Mouse (Mus musculus): ENCODE results near the gene Srpk3.
"Not testable (repeated sequence)": the region's sequence is repeated elsewhere in the genome, so short reads cannot be mapped to it uniquely, and the experiment has no call there.

The Srpk3 gene

DNA sequence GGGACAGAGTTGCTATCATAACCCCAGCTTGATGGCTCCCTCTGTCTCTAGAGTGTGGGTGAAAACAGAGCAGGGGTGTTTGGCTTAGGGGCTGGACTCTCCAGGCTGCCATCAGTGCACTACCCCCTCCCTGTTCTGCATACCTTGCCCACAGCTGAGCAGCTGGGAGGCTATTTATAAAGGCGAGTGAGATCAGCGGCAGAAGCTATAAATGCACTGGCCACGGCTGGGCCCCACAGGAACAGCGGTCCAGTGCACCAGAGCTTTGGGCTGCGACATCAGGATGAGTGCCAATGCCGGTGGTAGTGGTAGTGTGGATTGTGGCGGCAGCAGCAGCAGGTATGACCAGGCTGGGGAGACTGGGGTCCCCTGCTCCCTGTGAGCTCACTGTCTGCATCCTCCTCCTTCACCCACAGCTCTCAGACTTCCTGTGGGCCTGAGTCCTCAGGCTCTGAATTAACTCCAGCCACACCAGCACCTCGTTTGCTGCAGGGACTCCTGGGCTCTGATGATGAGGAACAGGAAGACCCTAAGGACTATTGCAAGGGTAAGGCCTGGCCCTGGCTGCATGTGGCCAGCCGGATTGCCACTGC, at the start of gene Srpk3:
TSS of gene Srpk3 (plus strand) at position 238 of the 593 bp plus-strand sequence.
- no peak for DNase-seq

DNA sequence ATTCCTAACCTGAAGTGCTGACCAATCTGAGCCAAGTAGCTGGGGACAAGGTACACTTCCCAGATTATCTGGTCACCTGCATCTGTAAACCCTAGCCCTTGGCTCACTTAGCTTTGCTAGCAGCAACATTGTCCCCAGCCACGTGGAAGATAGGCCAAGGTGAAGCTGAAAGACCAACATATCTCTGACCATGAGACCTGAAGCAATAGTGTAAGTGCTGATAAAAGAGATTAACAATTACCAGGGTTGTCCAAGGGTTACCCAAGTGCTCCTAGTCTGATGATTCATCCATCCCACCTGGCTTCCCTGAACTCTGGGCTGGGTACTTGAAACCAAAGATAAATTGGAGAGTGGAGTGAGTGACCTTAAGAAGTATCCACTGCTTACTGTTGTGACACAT, 43.3 kb upstream of the Srpk3 start:
- DNase-seq, result no peak

DNA sequence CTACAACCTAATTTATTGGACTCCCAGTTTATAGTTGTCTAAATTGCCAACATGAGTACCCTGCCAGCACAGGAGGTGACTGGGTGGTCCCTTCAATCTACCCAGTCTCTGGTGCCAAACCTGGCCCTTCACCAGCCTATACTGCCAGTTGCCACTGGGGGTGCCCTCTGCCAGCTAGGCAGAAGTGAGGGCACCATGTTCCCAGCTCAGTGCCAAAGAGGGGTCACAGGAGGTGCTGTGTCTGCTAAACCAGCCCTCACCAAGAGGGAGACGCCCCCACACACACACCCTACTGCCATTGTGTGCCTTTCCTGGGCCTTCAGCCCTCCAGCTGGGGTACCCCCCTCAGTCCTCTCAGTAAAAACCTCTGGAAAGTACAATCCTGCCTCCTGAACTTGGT, 36.0 kb upstream of the Srpk3 start:
- DNase-seq, result no peak

- no peak for DNase-seq
These were observed 35.1 kb upstream of the Srpk3 start for GRCm38 (mm10) chrX:73739151-73739550.

GRCm38 (mm10) chrX:73739841-73740240, 34.4 kb upstream of the Srpk3 start:
- not testable (repeated sequence) for DNase-seq

- DNase-seq, result no peak
These were observed 29.3 kb upstream of the Srpk3 start for GRCm38 (mm10) chrX:73744774-73745481.

- no peak for DNase-seq
These were observed 25.2 kb upstream of the Srpk3 start for GRCm38 (mm10) chrX:73748977-73749376.

GRCm38 (mm10) chrX:73756334-73757140, 17.7 kb upstream of the Srpk3 start, which contains the start of gene Plxnb3:
Gene Plxnb3 (plus strand): TSS chrX:73757090.
- no peak for DNase-seq

DNA sequence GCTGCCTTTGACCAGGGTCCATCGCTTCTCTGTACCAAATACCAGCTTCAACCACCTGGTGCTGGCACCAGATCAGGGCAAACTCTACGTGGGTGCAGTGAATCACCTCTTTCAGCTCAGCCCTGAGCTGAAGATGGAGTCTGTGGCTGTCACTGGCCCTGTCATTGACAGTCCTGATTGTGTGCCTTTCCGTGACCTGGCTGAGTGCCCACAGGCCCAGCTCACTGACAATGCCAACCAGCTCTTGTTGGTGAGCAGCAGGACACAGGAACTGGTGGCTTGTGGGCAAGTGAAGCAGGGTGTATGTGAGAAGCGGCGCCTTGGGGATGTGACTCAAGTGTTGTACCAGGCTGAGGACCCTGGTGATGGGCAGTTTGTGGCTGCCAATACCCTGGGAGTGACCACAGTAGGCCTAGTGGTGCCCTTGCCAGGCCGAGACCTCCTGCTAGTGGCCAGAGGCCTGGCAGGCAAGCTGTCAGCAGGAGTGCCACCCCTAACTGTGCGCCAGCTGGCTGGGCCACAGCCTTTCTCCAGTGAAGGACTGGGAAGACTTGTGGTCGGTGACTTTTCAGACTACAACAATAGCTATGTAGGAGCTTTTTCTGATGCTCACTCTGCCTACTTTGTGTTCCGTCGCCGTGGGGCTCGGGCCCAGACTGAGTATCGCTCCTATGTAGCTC, 15.5 kb upstream of the Srpk3 start:
- DNase-seq, result no peak

- peak; percentile 42 for DNase-seq
These were observed 8.9 kb upstream of the Srpk3 start for GRCm38 (mm10) chrX:73765311-73765710.

- peak; percentile 27 for DNase-seq
These were observed 6.9 kb upstream of the Srpk3 start for GRCm38 (mm10) chrX:73767267-73767666.

GRCm38 (mm10) chrX:73774802-73775483, 738 bp downstream of the Srpk3 start:
- no peak for DNase-seq

GRCm38 (mm10) chrX:73782227-73782626, 8.0 kb downstream of the Srpk3 start:
- no peak for DNase-seq

DNA sequence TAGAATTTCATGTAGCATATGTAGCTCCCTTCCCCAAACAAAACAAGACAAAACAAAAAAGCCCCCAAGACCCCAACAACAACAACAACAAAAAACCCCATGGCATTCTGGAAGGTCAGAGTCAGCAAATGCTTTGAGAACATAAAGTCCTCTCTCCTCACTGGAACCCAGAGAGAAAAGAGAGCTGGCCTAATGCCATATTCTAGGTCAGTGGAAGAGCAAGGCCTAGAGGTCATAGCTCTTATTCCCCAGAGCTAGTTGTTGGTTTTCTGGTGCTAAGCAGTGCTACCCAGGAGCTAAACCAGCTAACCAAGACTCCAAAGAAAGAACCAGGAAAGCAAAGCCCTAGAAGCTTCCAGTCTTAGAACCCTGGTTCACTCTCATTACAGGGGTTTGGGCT, 11.5 kb downstream of the Srpk3 start:
- DNase-seq, result no peak

DNA sequence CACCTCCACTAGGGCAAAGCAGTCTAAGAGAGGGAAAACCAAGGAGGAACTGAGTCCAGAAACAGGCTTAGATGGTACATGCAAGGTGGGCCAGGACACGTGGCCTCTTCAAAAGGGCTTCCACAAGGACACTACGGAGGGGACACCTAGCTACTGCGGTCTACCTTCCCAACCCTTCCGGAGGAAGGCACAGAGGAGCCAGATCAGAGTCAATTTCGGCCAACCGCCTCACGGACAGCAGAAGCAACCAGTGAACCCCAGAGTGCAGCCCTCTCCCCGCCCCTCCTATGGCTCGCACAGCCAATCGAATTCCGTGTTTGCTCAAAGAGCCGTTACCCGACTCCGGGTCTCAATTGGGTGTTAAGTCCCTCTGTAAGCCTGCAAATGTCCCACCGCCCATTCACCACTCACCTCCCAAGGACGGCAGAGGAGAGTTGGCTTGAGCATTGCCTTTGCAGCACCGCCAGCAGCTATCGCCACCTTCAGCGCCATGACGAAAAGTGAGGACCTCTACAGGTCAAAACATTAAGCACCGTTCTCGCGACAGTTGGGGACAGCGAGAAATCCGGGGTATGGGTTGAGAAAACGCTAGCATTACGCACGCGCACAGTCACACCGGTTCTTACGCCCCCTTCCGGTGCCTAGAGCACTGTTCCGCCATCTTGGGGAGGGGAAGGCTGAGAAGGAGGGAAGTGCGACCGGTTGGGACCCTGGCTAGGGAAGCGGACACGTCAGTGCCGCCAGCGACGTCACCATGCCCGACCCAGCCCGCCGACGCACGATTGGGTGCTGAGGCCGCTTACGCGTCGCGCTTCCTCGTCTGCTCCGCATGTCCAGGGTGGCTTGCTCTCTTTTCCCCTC, 12.4 kb downstream of the Srpk3 start, which contains the start of the genes Idh3g and Ssr4:
TSS of gene Idh3g (minus strand) at position 534 of the 861 bp plus-strand sequence.
TSS of gene Ssr4 (plus strand) at position 665 of the 861 bp plus-strand sequence.
- peak; percentile 97 for DNase-seq

DNA sequence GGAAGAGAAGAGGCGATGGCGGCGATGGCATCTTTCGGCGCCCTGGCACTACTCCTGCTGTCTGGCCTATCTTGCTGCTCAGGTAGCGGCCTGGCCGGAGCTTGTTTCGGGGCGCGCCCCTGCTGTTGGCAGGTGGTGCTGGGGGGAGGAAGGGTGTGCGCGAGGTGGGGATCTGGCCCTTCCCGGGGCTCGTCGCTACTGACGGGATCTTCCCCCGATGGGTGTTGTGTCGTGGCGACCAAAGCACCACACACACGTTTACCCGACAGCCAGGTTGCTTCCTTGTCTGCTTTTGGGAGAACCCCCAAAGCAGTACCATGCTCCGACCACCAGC, 13.0 kb downstream of the Srpk3 start:
- no peak for DNase-seq

DNA sequence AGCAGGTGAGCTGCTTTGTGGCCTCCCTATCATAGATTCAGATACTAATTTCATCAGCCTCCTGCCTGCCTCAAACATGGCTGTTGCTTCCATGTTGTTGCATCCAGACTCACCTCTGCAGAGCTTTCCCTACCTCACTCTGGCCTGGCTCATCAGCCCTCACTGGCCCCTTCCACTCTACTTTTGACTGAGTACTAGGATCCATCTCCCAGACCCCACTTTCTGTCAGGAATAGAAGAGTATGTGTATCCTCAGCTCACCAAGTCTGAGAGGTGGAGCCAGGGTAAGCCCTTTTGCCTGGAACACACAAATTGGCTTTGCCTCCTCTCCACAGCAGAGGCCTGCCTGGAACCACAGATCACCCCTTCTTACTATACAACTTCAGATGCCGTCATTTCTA, 14.3 kb downstream of the Srpk3 start:
- no peak for DNase-seq

- no peak for DNase-seq
These were observed 18.8 kb downstream of the Srpk3 start for GRCm38 (mm10) chrX:73793039-73793438.

DNA sequence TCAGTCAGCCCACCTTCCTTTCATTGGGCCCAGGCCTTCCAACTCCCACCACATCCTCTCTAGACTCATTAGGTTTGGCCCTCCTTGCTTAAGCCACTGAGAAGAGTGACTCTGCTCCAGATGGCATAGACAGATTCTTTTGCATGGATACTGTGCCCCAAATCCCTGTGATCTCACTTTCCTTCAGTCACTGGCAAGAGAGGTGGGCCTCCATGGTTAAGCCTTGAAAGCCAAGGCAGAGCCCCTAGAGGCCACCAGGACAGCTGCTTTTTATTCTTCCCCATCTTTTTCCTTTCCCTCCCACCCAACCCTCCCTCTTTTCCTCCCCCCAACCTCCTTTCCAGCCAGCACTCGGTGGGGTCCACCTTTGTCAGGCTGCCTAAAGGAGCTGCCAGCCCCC, 19.3 kb downstream of the Srpk3 start:
- peak; percentile 19 for DNase-seq

GRCm38 (mm10) chrX:73797511-73797910, 23.3 kb downstream of the Srpk3 start:
- no peak for DNase-seq

- DNase-seq, result peak; percentile 75
These were observed 24.3 kb downstream of the Srpk3 start for GRCm38 (mm10) chrX:73798502-73798901.

- DNase-seq, result no peak
These were observed 31.6 kb downstream of the Srpk3 start for GRCm38 (mm10) chrX:73805814-73806213.
